ENCODE assay signal across 24 mouse cellular contexts in the genomic region with DNA sequence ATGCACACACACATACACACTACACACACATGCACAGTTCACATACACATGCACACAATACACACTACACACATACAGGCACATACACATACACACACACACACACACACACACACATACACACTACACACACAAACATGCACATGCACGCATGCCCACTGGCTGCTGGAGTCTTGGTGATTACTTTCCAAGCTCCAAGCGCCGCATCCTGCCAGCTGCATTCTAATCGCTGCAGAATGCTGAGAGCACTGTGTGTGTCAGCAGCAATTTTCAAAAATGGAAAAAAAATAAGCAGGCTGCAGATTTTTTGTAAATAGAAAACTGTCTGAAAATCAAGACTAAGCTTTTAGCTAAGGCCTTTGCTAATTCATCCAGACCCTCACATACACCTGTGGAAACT.
DNase-seq lines count a peak whose midpoint lies in the region; ATAC-seq lines count a peak whose summit lies in the region.
"Had no signal": no experiment of that assay in that cellular context is flagged by ENCODE, and none has a peak within 500 bp of the region (broad histone marks: within the 10 kb centered on the region; RNA-seq: fewer than 3 reads in every experiment).

No protein-coding gene starts in this region.

- H3K36me3 ChIP-seq in forebrain, embryonic 15.5 days = no peaks in the 10 kb centered on the region
- H3K36me3 ChIP-seq in forebrain, embryonic 11.5 days (ENCODE audit: control insufficient read depth, insufficient read depth, low read length) = no peaks in the 10 kb centered on the region
- no peaks in the 10 kb centered on the region for H3K36me3 ChIP-seq in midbrain, embryonic 12.5 days
- H3K36me3 ChIP-seq in midbrain, embryonic 11.5 days (ENCODE audit: control insufficient read depth, insufficient read depth, low read length) = no peaks in the 10 kb centered on the region
- H3K36me3 ChIP-seq in forebrain, embryonic 16.5 days (ENCODE audit: control insufficient read depth, insufficient read depth) = no peaks in the 10 kb centered on the region
- H3K36me3 ChIP-seq in midbrain, embryonic 15.5 days (replicated peaks) = no peaks in the 10 kb centered on the region
- H3K36me3 ChIP-seq: G1E; limb, embryonic 13.5 days; liver, embryonic 12.5 days had no signal

- DNase-seq in forebrain, embryonic 11.5 days (ENCODE audit: low spot score) = no peak
- no peak for DNase-seq in midbrain, embryonic 11.5 days (ENCODE audit: low spot score, missing footprints)
- no peak for DNase-seq in urinary bladder, postnatal 10 days (ENCODE audit: low spot score)
- DNase-seq in adrenal gland, postnatal 14 days = no peak
- DNase-seq: adrenal gland, adult 2 months; cerebellum, adult 9-10 months; gastrocnemius, postnatal 14 days; heart, adult 11 months; kidney, postnatal 25 days; layer of hippocampus, adult 9-11 months; lung, adult 18-20 months; lung, postnatal 14 days; thymus, adult 2 months had no signal

- no peaks in the 10 kb centered on the region for H3K27me3 ChIP-seq in forebrain, embryonic 15.5 days
- no peaks in the 10 kb centered on the region for H3K27me3 ChIP-seq in forebrain, embryonic 11.5 days (ENCODE audit: control insufficient read depth, insufficient read depth, low read length)
- H3K27me3 ChIP-seq in midbrain, embryonic 12.5 days = no peaks in the 10 kb centered on the region
- no peaks in the 10 kb centered on the region for H3K27me3 ChIP-seq in midbrain, embryonic 11.5 days (ENCODE audit: control insufficient read depth, insufficient read depth, low read length)
- H3K27me3 ChIP-seq in forebrain, embryonic 16.5 days (replicated peaks; ENCODE audit: control insufficient read depth, insufficient read depth, low read length) = no peaks in the 10 kb centered on the region
- no peaks in the 10 kb centered on the region for H3K27me3 ChIP-seq in midbrain, embryonic 15.5 days (replicated peaks)
- H3K27me3 ChIP-seq: limb, embryonic 13.5 days; liver, embryonic 12.5 days had no signal

- H3K9me3 ChIP-seq in forebrain, embryonic 15.5 days = no peaks in the 10 kb centered on the region
- no peaks in the 10 kb centered on the region for H3K9me3 ChIP-seq in forebrain, embryonic 11.5 days (ENCODE audit: control insufficient read depth, low read length)
- H3K9me3 ChIP-seq in midbrain, embryonic 12.5 days = no peaks in the 10 kb centered on the region
- no peaks in the 10 kb centered on the region for H3K9me3 ChIP-seq in midbrain, embryonic 11.5 days (ENCODE audit: control insufficient read depth, low read length)
- H3K9me3 ChIP-seq in forebrain, embryonic 16.5 days (ENCODE audit: control insufficient read depth, low read length) = no peaks in the 10 kb centered on the region
- H3K9me3 ChIP-seq in midbrain, embryonic 15.5 days = no peaks in the 10 kb centered on the region
- H3K9me3 ChIP-seq: limb, embryonic 13.5 days had no signal

- peaks cover 9% of the 10 kb centered on the region; the same call in 1 of the 2 replicates for H3K4me1 ChIP-seq in forebrain, embryonic 15.5 days
- no peaks in the 10 kb centered on the region for H3K4me1 ChIP-seq in forebrain, embryonic 11.5 days (replicated peaks; ENCODE audit: control insufficient read depth, insufficient read depth, low read length)
- H3K4me1 ChIP-seq in midbrain, embryonic 12.5 days = no peaks in the 10 kb centered on the region; the same call in 1 of the 2 replicates
- peaks cover 4% of the 10 kb centered on the region; the same call in 1 of the 2 replicates for H3K4me1 ChIP-seq in midbrain, embryonic 11.5 days (ENCODE audit: control insufficient read depth, insufficient read depth, low read length)
- H3K4me1 ChIP-seq in forebrain, embryonic 16.5 days (replicated peaks; ENCODE audit: control insufficient read depth, insufficient read depth, low read length) = peaks cover 4% of the 10 kb centered on the region
- H3K4me1 ChIP-seq in midbrain, embryonic 15.5 days = peaks cover 10% of the 10 kb centered on the region; the same call in 1 of the 2 replicates
- H3K4me1 ChIP-seq: limb, embryonic 13.5 days; liver, embryonic 12.5 days had no signal

- ATAC-seq in forebrain, embryonic 15.5 days (replicated peaks) = peak; percentile 60; the same call in 1 of the 2 replicates
- ATAC-seq in forebrain, embryonic 11.5 days (replicated peaks; ENCODE audit: low FRiP score) = no peak
- ATAC-seq in midbrain, embryonic 12.5 days (ENCODE audit: low FRiP score, low read depth) = no peak
- ATAC-seq in midbrain, embryonic 11.5 days (ENCODE audit: low FRiP score) = no peak
- ATAC-seq in forebrain, embryonic 16.5 days = peak; percentile 75
- ATAC-seq in midbrain, embryonic 15.5 days (replicated peaks) = peak; percentile 46; the same call in 1 of the 2 replicates
- ATAC-seq: intestine, postnatal 0 days; liver, embryonic 12.5 days; Patski had no signal

- 81% methylated on average over 4 of the region's 4 CpGs for WGBS in forebrain, embryonic 15.5 days
- WGBS in forebrain, embryonic 11.5 days = 95% methylated on average over 4 of the region's 4 CpGs
- 87% methylated on average over 4 of the region's 4 CpGs for WGBS in midbrain, embryonic 12.5 days
- 92% methylated on average over 4 of the region's 4 CpGs for WGBS in midbrain, embryonic 11.5 days
- WGBS in forebrain, embryonic 16.5 days = 64% methylated on average over 4 of the region's 4 CpGs
- 69% methylated on average over 4 of the region's 4 CpGs for WGBS in midbrain, embryonic 15.5 days

- peak overlapping the region; percentile 58 for H3K27ac ChIP-seq in forebrain, embryonic 15.5 days (replicated peaks)
- H3K27ac ChIP-seq in forebrain, embryonic 11.5 days (ENCODE audit: low read depth, low read length) = no peak overlapping the region
- H3K27ac ChIP-seq in midbrain, embryonic 12.5 days (replicated peaks) = 0 out of 2 replicates have a peak overlapping the region, but pooled peaks have one; percentile 6
- H3K27ac ChIP-seq in midbrain, embryonic 11.5 days (ENCODE audit: low read depth, low read length) = no peak overlapping the region
- H3K27ac ChIP-seq in forebrain, embryonic 16.5 days (ENCODE audit: low read length) = peak overlapping the region; percentile 65
- peak overlapping the region; percentile 6; the same call in 1 of the 2 replicates for H3K27ac ChIP-seq in midbrain, embryonic 15.5 days
- H3K27ac ChIP-seq: limb, embryonic 13.5 days; liver, embryonic 12.5 days; stomach, postnatal 0 days had no signal

- no peak overlapping the region for H3K9ac ChIP-seq in forebrain, embryonic 15.5 days (replicated peaks)
- no peak overlapping the region for H3K9ac ChIP-seq in forebrain, embryonic 11.5 days (ENCODE audit: low read length)
- H3K9ac ChIP-seq in midbrain, embryonic 12.5 days (replicated peaks) = no peak overlapping the region
- no peak overlapping the region for H3K9ac ChIP-seq in midbrain, embryonic 11.5 days (ENCODE audit: low read length)
- H3K9ac ChIP-seq in forebrain, embryonic 16.5 days (replicated peaks; ENCODE audit: low read depth, low read length) = no peak overlapping the region
- no peak overlapping the region for H3K9ac ChIP-seq in midbrain, embryonic 15.5 days
- H3K9ac ChIP-seq: limb, embryonic 13.5 days; liver, embryonic 12.5 days had no signal

- no peak overlapping the region for H3K4me2 ChIP-seq in forebrain, embryonic 15.5 days (replicated peaks)
- no peak overlapping the region for H3K4me2 ChIP-seq in forebrain, embryonic 11.5 days (ENCODE audit: low read depth, low read length, severe bottlenecking)
- H3K4me2 ChIP-seq in midbrain, embryonic 12.5 days (replicated peaks) = no peak overlapping the region
- H3K4me2 ChIP-seq in midbrain, embryonic 11.5 days = no peak overlapping the region
- H3K4me2 ChIP-seq in forebrain, embryonic 16.5 days (ENCODE audit: low read length) = no peak overlapping the region
- no peak overlapping the region for H3K4me2 ChIP-seq in midbrain, embryonic 15.5 days
- H3K4me2 ChIP-seq: heart, embryonic 11.5 days; limb, embryonic 13.5 days; liver, embryonic 12.5 days had no signal

- no peak overlapping the region for H3K4me3 ChIP-seq in forebrain, embryonic 15.5 days
- no peak overlapping the region for H3K4me3 ChIP-seq in forebrain, embryonic 11.5 days (ENCODE audit: low read depth, low read length)
- no peak overlapping the region for H3K4me3 ChIP-seq in midbrain, embryonic 12.5 days
- no peak overlapping the region for H3K4me3 ChIP-seq in midbrain, embryonic 11.5 days (ENCODE audit: low read depth, low read length)
- H3K4me3 ChIP-seq in forebrain, embryonic 16.5 days (replicated peaks; ENCODE audit: low read length) = no peak overlapping the region
- no peak overlapping the region for H3K4me3 ChIP-seq in midbrain, embryonic 15.5 days
- H3K4me3 ChIP-seq: limb, embryonic 13.5 days; liver, embryonic 12.5 days had no signal

Comparison
In these comparisons a context has a peak if more than half of its experiments do, and no peak if none do; other contexts are left out.
1. ATAC-seq: peak in forebrain, embryonic 15.5 days (single experiment), forebrain, embryonic 16.5 days (single experiment) and midbrain, embryonic 15.5 days (single experiment); none in forebrain, embryonic 11.5 days (single experiment), midbrain, embryonic 12.5 days (single experiment) and midbrain, embryonic 11.5 days (single experiment).
2. H3K27ac ChIP-seq: peak in forebrain, embryonic 15.5 days (single experiment), midbrain, embryonic 12.5 days (single experiment), forebrain, embryonic 16.5 days (single experiment) and midbrain, embryonic 15.5 days (single experiment); none in forebrain, embryonic 11.5 days (single experiment) and midbrain, embryonic 11.5 days (single experiment).